17 mouse cellular contexts compared by ENCODE assay signal in genomic region chr9:106652720-106653119, GRCm38 (mm10). TPM values are rescaled to one million over a fixed set of nuclear protein-coding genes. Genes with fewer than 3 reads are reported as not detected.
DNase-seq lines count a peak whose midpoint lies in the region; ATAC-seq and TF ChIP-seq lines count a peak whose summit lies in the region.
"Had no signal": no experiment of that assay in that cellular context is flagged by ENCODE, and none has a peak within 500 bp of the region (broad histone marks: within the 10 kb centered on the region; RNA-seq: fewer than 3 reads in every experiment).

No protein-coding gene starts in this region.

- H3K4me2 ChIP-seq in intestine, postnatal 0 days (replicated peaks; ENCODE audit: low read depth), result no peak overlapping the region
- no peak overlapping the region for H3K4me2 ChIP-seq in intestine, embryonic 16.5 days (ENCODE audit: low read depth, low read length)
- H3K4me2 ChIP-seq: forebrain, embryonic 15.5 days; limb, embryonic 12.5 days had no signal

- H3K4me3 ChIP-seq in cerebellum, adult 2 months (replicated peaks; ENCODE audit: insufficient read depth, low read depth, low read length), result no peak overlapping the region
- no peak overlapping the region for H3K4me3 ChIP-seq in intestine, postnatal 0 days (ENCODE audit: low read depth, low read length)
- no peak overlapping the region for H3K4me3 ChIP-seq in intestine, embryonic 16.5 days (ENCODE audit: low read length)
- H3K4me3 ChIP-seq: forebrain, embryonic 15.5 days; limb, embryonic 12.5 days had no signal

- ATAC-seq in intestine, postnatal 0 days, result no peak
- no peak for ATAC-seq in intestine, embryonic 16.5 days
- no peak for ATAC-seq in frontal cortex, adult (ENCODE audit: low TSS enrichment)
- ATAC-seq: forebrain, embryonic 15.5 days had no signal

- H3K9ac ChIP-seq in intestine, postnatal 0 days (ENCODE audit: low read depth, low read length), result no peak overlapping the region
- H3K9ac ChIP-seq in intestine, embryonic 16.5 days (ENCODE audit: low read depth, low read length), result no peak overlapping the region
- H3K9ac ChIP-seq: forebrain, embryonic 15.5 days; limb, embryonic 12.5 days had no signal

- peak; percentile 29; the same call in 1 of the 2 replicates for TF ChIP-seq CTCF in cerebellum, adult 2 months (IDR thresholded peaks at IDR 0.05; ENCODE audit: borderline replicate concordance, insufficient read depth, low read depth, low read length)
- TF ChIP-seq CTCF in intestine, postnatal 0 days (IDR thresholded peaks at IDR 0.05; ENCODE audit: low read depth), result peak; percentile 58

- no peak for DNase-seq in cerebellum, adult 2 months
- DNase-seq in cerebellum, adult 8-10 months, result no peak
- peak; percentile 27 for DNase-seq in retina, embryonic 14.5 days (ENCODE audit: low spot score)
- no peak for DNase-seq in retina, postnatal 1 day
- no peak for DNase-seq in left cerebral cortex, adult 9 months (ENCODE audit: low spot score in 2 of 2)
- DNase-seq: adrenal gland, postnatal 10 days; cerebellum, adult 11 months; gastrocnemius, postnatal 36 days; heart, postnatal 36 days; kidney, adult 9 months; lung, postnatal 10 days had no signal

- no peaks in the 10 kb centered on the region for H3K36me3 ChIP-seq in intestine, postnatal 0 days (ENCODE audit: control insufficient read depth, insufficient read depth)
- no peaks in the 10 kb centered on the region for H3K36me3 ChIP-seq in intestine, embryonic 16.5 days (ENCODE audit: control insufficient read depth, insufficient read depth, low read length)
- H3K36me3 ChIP-seq: forebrain, embryonic 15.5 days; limb, embryonic 12.5 days had no signal

- peaks cover 16% of the 10 kb centered on the region for H3K4me1 ChIP-seq in cerebellum, adult 2 months (ENCODE audit: control insufficient read depth, insufficient read depth, low read length)
- no peaks in the 10 kb centered on the region for H3K4me1 ChIP-seq in intestine, postnatal 0 days (replicated peaks; ENCODE audit: control insufficient read depth, insufficient read depth, low read length)
- H3K4me1 ChIP-seq in intestine, embryonic 16.5 days (ENCODE audit: control insufficient read depth, insufficient read depth, low read length), result peaks cover 7% of the 10 kb centered on the region; the same call in 1 of the 2 replicates

- H3K27me3 ChIP-seq in cerebellum, adult 2 months (ENCODE audit: control insufficient read depth, insufficient read depth, low read length), result no peaks in the 10 kb centered on the region; the same call in 1 of the 2 replicates
- H3K27me3 ChIP-seq in intestine, postnatal 0 days (replicated peaks; ENCODE audit: control insufficient read depth, insufficient read depth, low read length), result peaks cover 24% of the 10 kb centered on the region; the same call in 1 of the 2 replicates
- H3K27me3 ChIP-seq in intestine, embryonic 16.5 days (replicated peaks; ENCODE audit: control insufficient read depth, insufficient read depth, low read length), result peaks cover 23% of the 10 kb centered on the region

- no peak for TF ChIP-seq POLR2A in cerebellum, adult 2 months (IDR thresholded peaks at IDR 0.05; ENCODE audit: borderline replicate concordance, insufficient read depth, low read length)

- H3K27ac ChIP-seq in cerebellum, adult 2 months (ENCODE audit: insufficient read depth, low read length), result no peak overlapping the region
- H3K27ac ChIP-seq in intestine, postnatal 0 days (ENCODE audit: low read depth, low read length), result no peak overlapping the region
- no peak overlapping the region for H3K27ac ChIP-seq in intestine, embryonic 16.5 days (ENCODE audit: low read length)
- H3K27ac ChIP-seq: forebrain, embryonic 15.5 days; limb, embryonic 12.5 days had no signal

- H3K9me3 ChIP-seq in intestine, postnatal 0 days (ENCODE audit: control insufficient read depth), result no peaks in the 10 kb centered on the region
- no peaks in the 10 kb centered on the region for H3K9me3 ChIP-seq in intestine, embryonic 16.5 days (ENCODE audit: control insufficient read depth, low read length)
- H3K9me3 ChIP-seq: forebrain, embryonic 15.5 days; limb, embryonic 12.5 days had no signal

- WGBS in cerebellum, adult 2 months, result 84% methylated on average over 1 of the region's 1 CpGs
- 35% methylated on average over 1 of the region's 1 CpGs for WGBS in intestine, postnatal 0 days
- 71% methylated on average over 1 of the region's 1 CpGs for WGBS in intestine, embryonic 16.5 days

RNA-seq across cellular contexts. Expression of gene Grm2, which starts 3.2 kb away (rescaled TPM):
- polyA plus RNA-seq in cerebellum, adult 2 months (2012; rRNA removed), result 17.1 and 20.5 TPM in 2 replicates
- not detected in 2 replicates for polyA plus RNA-seq in intestine, postnatal 0 days (2015; fragmentation: Nextera tagmentation; extraction: Ambion mirVana)
- polyA plus RNA-seq in intestine, embryonic 16.5 days (2015; fragmentation: Nextera tagmentation; extraction: Ambion mirVana), result not detected in 2 replicates
- polyA plus RNA-seq: limb, embryonic 12.5 days had no signal

RNA-seq across cellular contexts. Expression of gene Iqcf6, which starts 26.3 kb away (rescaled TPM):
- polyA plus RNA-seq in cerebellum, adult 2 months (2012; rRNA removed), result not detected in 2 replicates
- not detected in 2 replicates for polyA plus RNA-seq in intestine, postnatal 0 days (2015; fragmentation: Nextera tagmentation; extraction: Ambion mirVana)
- polyA plus RNA-seq in intestine, embryonic 16.5 days (2015; fragmentation: Nextera tagmentation; extraction: Ambion mirVana), result not detected in 2 replicates
- polyA plus RNA-seq: embryonic facial prominence, embryonic 14.5 days; forebrain, embryonic 15.5 days; limb, embryonic 12.5 days had no signal

RNA-seq across cellular contexts. Expression of gene Tex264, which starts 33.0 kb away (rescaled TPM):
- 96.5 and 102 TPM in 2 replicates for polyA plus RNA-seq in cerebellum, adult 2 months (2012; rRNA removed)
- polyA plus RNA-seq in intestine, postnatal 0 days (2015; fragmentation: Nextera tagmentation; extraction: Ambion mirVana), result 100 and 109 TPM in 2 replicates
- polyA plus RNA-seq in intestine, embryonic 16.5 days (2015; fragmentation: Nextera tagmentation; extraction: Ambion mirVana), result 66.4 and 74.0 TPM in 2 replicates

Comparison
In these comparisons a context has a peak if more than half of its experiments do, and no peak if none do; other contexts are left out.
1. RNA of gene Grm2, which starts 3.2 kb away (polyA plus RNA-seq): 17.1 to 20.5 TPM in cerebellum, adult 2 months; not detected in intestine, postnatal 0 days and not detected in intestine, embryonic 16.5 days; every median in the first group is over 10 times any median in the second.